Mouse (Mus musculus) lung, embryonic 15.5 days (tissue): ENCODE measurements around the gene Lhx5. TPM values are rescaled to one million over a fixed set of nuclear protein-coding genes. Genes with fewer than 3 reads are reported as not detected.

Experiments used
- ATAC-seq: fragments of 200-750 bp; cut with Nextera tagmentation; 2 replicates; pipeline ENCODE4 v1.8.0; 2017; ENCODE audit warnings: moderate number of reproducible peaks, borderline replicate concordance; ENCODE audit not compliant: low FRiP score, low TSS enrichment; ENCODE audit errors: extremely low read depth
- H3K27ac ChIP-seq: fragments of 300-500 bp; sonication (generic); 2 replicates; pipeline ENCODE4 v1.5.1; 2015; ENCODE audit warnings: moderate library complexity, mild to moderate bottlenecking, inconsistent platforms
- H3K27me3 ChIP-seq: fragments of 300-500 bp; sonication (generic); 2 replicates; pipeline ENCODE4 v1.6.1; 2015; ENCODE audit warnings: inconsistent platforms
- H3K36me3 ChIP-seq: fragments of 300-500 bp; sonication (generic); 2 replicates; pipeline ENCODE4 v1.6.1; 2015; ENCODE audit warnings: inconsistent platforms
- H3K4me1 ChIP-seq: fragments of 300-500 bp; sonication (generic); 2 replicates; pipeline ENCODE4 v1.6.1; 2015; ENCODE audit warnings: inconsistent platforms
- H3K4me2 ChIP-seq: fragments of 300-500 bp; sonication (generic); 2 replicates; pipeline ENCODE4 v1.6.1; 2015; ENCODE audit warnings: inconsistent platforms, mild to moderate bottlenecking, moderate library complexity
- H3K4me3 ChIP-seq: fragments of 300-500 bp; sonication (generic); 2 replicates; pipeline ENCODE4 v1.5.1; 2015; ENCODE audit warnings: mild to moderate bottlenecking, inconsistent platforms
- H3K9ac ChIP-seq: fragments of 300-500 bp; sonication (generic); 2 replicates; pipeline ENCODE4 v1.6.1; 2015; ENCODE audit warnings: inconsistent platforms
- H3K9me3 ChIP-seq: fragments of 300-500 bp; sonication (generic); 2 replicates; pipeline ENCODE4 v1.6.1; 2016; ENCODE audit warnings: inconsistent platforms
- WGBS: fragments of 180-500 bp; shearing (Covaris S2); methylation state at CpG from one replicate; pipeline ENCODE4 v1.1.7; 2015; 5-methylcytosine and 5-hydroxymethylcytosine counted together
- polyA plus RNA-seq: library from polyadenylated mRNA; unstranded; fragments of >200 nt; fragmentation: Nextera tagmentation; extraction: Ambion mirVana; gene quantifications from 2 replicates; pipeline ENCODE4 v1.2.1, GENCODE M21; 2015

Lhx5 gene
- polyA plus RNA-seq, 1 experiment from 2014 or later: 0.05 TPM

DNA sequence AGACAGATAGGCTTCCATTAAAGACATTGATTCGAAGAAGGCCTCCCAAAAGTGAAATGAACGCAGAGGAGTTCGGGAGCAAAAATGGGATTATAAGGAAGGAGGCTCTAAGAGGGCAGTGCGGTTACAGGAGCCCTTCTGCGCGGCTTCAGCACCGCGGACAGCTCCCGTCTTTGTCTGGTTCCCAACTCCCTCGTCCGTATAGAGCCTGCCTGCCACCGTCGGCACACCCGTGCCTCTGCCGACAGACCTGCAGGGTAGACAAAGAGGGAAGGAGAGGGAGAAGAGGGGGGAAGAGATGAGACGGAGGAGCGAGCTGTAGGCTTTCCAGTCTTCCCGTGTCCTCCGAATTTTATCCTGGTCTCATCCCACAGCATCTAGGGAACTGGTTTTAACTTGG lies 7.5 kb upstream of the Lhx5 start:
- H3K4me3 ChIP-seq: no peak overlapping the region
- no peak overlapping the region for H3K4me2 ChIP-seq
- H3K27ac ChIP-seq: no peak overlapping the region
- H3K27me3 ChIP-seq: peaks cover 79% of the 10 kb centered on the region
- no peak for ATAC-seq
- under 1% methylated on average over 19 of the region's 19 CpGs for WGBS
- no peak overlapping the region for H3K9ac ChIP-seq
- H3K9me3 ChIP-seq: no peaks in the 10 kb centered on the region
- H3K36me3 ChIP-seq: no peaks in the 10 kb centered on the region
- no peaks in the 10 kb centered on the region for H3K4me1 ChIP-seq

DNA sequence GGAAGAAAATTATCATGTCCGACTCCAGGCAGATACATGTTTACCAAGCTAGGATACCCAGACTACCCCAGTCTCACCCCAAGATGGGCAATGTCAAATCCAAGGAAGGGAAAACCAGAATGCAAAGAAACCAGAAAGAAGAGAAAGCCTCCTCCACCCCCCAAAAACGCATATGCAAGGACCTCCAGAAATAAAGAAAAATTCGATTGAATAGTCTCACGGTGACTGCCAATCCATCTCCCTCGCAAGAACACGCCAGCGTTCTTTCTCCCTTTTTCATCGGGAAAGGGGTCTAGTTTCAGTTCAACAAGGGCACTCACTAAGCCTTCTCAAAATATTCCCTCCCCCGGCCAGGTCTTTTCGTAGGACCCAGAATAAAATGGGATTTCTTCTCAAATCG lies 6.8 kb upstream of the Lhx5 start:
- H3K27ac ChIP-seq: no peak overlapping the region
- no peak overlapping the region for H3K4me2 ChIP-seq
- no peak for ATAC-seq
- 3% methylated on average over 11 of the region's 11 CpGs for WGBS
- H3K36me3 ChIP-seq: no peaks in the 10 kb centered on the region
- no peak overlapping the region for H3K4me3 ChIP-seq
- no peak overlapping the region for H3K9ac ChIP-seq
- no peaks in the 10 kb centered on the region for H3K9me3 ChIP-seq
- peaks cover 85% of the 10 kb centered on the region for H3K27me3 ChIP-seq
- no peaks in the 10 kb centered on the region for H3K4me1 ChIP-seq

DNA sequence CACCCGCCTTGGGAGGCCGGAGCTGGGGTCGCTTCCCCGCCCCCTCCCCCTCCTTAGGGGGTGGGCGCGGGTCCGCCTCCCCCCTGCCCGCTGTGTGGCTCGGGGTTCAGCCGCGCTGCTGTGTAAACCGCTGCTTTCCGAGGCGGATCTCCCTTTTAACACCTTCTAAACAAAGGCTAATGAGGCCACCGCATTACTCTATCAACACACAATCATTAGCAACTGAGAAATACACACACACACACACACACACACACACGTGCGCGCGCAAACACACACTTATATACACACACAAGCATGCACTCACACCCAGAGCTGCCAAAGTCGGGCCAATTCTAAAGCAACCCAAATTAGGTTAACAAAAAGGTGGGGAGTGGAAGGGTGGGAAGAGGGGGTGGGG lies 5.8 kb upstream of the Lhx5 start:
- WGBS: 0% methylated on average over 20 of the region's 20 CpGs
- H3K27ac ChIP-seq: no peak overlapping the region

DNA sequence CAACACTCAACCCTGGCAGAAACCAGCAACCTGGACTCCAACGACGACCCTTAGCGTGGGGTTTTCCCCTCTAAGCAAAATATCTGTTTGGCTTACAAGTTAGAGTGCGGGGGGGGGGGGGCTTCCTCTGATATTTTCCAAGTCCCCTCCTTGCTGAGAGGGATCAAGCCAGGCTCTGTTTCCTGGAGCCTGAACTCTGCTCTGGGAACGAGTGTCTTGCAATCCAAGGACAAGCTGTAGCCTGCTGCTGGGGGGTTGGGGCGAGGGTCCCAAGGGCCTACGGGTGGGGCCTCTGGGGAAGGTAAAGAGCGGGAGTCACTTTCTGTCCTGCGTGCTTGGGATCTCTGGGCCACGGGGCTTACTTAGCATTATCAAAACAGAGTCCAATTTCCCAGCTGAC lies 4.9 kb upstream of the Lhx5 start:
- WGBS: 2% methylated on average over 10 of the region's 10 CpGs
- ATAC-seq: no peak
- H3K4me3 ChIP-seq: no peak overlapping the region
- H3K4me2 ChIP-seq: no peak overlapping the region
- H3K27ac ChIP-seq: no peak overlapping the region
- H3K27me3 ChIP-seq: peaks cover 98% of the 10 kb centered on the region
- no peak overlapping the region for H3K9ac ChIP-seq
- no peaks in the 10 kb centered on the region for H3K36me3 ChIP-seq
- H3K4me1 ChIP-seq: peaks cover under 1% of the 10 kb centered on the region; the same call in 1 of the 2 replicates
- no peaks in the 10 kb centered on the region for H3K9me3 ChIP-seq

More for the DNA sequence above, 5.8 kb upstream of the Lhx5 start:
- Histone ChIP-seq H3K4me2 (no peak overlapping the region), H3K4me1 (no peaks in the 10 kb centered on the region), H3K27me3 (peaks cover 95% of the 10 kb centered on the region), H3K36me3 (no peaks in the 10 kb centered on the region), H3K9me3 (no peaks in the 10 kb centered on the region), H3K9ac (no peak overlapping the region), H3K4me3 (no peak overlapping the region)
- no peak for ATAC-seq

DNA sequence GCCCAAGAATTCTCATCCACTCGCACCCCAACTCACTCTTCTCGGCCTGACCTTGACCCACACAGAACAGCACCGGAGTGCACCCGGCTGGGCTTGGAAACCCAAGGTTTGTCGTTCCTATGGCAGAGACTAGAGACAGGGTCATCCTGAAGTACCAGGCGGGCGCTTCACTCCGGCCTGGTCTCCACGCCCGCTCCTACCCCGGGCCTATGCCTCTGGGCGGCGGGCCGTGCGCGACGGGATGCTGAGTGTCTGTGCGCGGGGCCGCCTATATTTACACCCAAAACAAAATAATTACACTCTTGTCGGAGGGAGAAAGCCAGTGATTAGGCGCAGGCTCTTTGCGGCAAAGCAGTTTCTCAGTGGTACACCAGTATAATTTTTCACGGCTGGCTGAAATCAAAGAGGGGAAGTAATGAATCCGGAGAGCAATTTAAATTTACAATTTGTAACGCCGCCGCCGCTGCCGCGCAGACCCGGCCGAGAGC lies 4.0 kb upstream of the Lhx5 start:
- under 1% methylated on average over 33 of the region's 33 CpGs for WGBS

DNA sequence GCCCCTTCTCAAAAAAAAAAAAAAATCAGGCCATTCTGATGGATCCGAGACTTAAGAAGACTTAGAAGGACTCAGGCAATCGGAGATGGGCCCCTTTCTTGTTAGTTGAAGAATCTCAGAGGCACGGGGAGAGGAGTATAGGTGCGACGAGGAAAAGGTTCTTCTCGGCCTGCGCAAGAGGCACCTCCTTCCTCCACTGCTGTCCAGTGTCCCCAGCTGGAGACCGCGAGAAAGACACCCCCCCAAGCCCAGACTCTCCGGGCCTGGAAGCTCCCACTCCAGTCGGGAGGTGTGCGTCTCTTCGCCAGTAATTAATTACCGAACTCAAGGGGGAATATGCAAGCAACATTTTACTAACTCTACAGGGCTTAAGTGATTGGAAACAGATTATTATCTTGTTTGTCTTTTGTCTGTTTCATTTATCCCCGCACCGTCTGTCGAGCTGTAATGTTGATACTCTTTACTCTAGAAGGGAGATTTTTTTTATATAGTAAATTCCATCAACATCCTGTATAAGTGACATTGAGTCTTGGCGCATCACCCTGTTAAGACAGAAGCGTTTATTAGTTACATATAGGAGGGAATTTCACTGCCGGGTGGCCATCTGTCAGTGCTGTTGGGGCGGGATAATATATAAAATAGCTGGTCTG lies 3.2 kb upstream of the Lhx5 start:
- WGBS: under 1% methylated on average over 21 of the region's 21 CpGs
- Histone ChIP-seq H3K36me3 (no peaks in the 10 kb centered on the region), H3K4me2 (no peak overlapping the region), H3K27me3 (peaks cover 98% of the 10 kb centered on the region), H3K4me3 (no peak overlapping the region), H3K4me1 (peaks cover 4% of the 10 kb centered on the region; the same call in 1 of the 2 replicates), H3K9me3 (no peaks in the 10 kb centered on the region), H3K9ac (no peak overlapping the region), H3K27ac (no peak overlapping the region)
- no peak for ATAC-seq

More for the DNA sequence above, 4.0 kb upstream of the Lhx5 start:
- H3K36me3 ChIP-seq: no peaks in the 10 kb centered on the region
- H3K4me3 ChIP-seq: no peak overlapping the region
- H3K4me1 ChIP-seq: peaks cover 4% of the 10 kb centered on the region; the same call in 1 of the 2 replicates
- H3K9me3 ChIP-seq: no peaks in the 10 kb centered on the region
- H3K27me3 ChIP-seq: peaks cover 98% of the 10 kb centered on the region
- no peak overlapping the region for H3K27ac ChIP-seq
- ATAC-seq: no peak
- H3K9ac ChIP-seq: no peak overlapping the region
- no peak overlapping the region for H3K4me2 ChIP-seq

DNA sequence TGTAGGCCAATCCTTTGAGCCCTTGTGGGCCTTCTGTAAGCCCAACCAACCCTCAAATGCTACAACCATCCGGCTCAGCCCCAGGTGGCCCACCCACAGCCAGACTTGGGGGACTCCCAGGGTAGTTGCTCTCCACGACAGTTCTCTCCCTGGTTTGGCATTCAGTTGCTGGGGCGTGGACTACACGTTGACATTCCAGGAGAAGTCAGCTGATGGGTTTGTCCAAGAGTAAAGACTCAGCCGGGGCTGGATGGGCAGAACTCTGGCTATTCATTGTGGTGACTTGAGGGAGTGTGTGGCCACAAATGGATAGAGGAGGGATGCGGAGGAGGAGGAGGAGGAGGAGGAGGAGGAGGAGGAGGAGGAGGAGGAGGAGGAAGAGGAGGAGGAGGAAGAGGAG lies 2.5 kb upstream of the Lhx5 start:
- Histone ChIP-seq H3K9me3 (no peaks in the 10 kb centered on the region), H3K27me3 (peaks cover 98% of the 10 kb centered on the region), H3K4me3 (no peak overlapping the region), H3K27ac (no peak overlapping the region), H3K36me3 (no peaks in the 10 kb centered on the region), H3K4me2 (no peak overlapping the region), H3K4me1 (peaks cover 4% of the 10 kb centered on the region; the same call in 1 of the 2 replicates), H3K9ac (no peak overlapping the region)
- ATAC-seq: no peak
- WGBS: 3% methylated on average over 5 of the region's 6 CpGs

DNA sequence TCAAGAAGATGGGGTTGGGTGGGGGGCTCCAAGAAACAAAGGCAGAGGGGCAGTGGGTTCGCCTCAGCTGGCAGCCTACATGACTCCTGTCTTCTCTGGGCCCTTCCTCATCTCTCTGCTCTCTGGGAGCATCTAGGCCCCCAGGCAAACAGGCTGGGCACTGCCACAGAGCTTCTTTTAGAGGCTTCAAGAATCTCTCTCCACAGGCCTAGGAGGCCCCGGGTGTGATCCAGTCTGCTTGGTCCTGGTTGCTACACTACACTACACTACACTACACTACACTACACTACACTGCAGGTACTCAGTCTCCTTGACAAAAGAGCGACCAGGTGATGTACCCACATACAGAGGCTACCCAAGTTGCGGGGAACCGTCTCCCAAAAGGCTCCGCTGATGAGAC lies 1.8 kb upstream of the Lhx5 start:
- Histone ChIP-seq H3K27me3 (peaks cover 98% of the 10 kb centered on the region), H3K4me3 (no peak overlapping the region), H3K27ac (no peak overlapping the region), H3K4me1 (peaks cover 4% of the 10 kb centered on the region; the same call in 1 of the 2 replicates), H3K9me3 (no peaks in the 10 kb centered on the region), H3K9ac (no peak overlapping the region), H3K4me2 (no peak overlapping the region), H3K36me3 (no peaks in the 10 kb centered on the region)
- WGBS: 7% methylated on average over 6 of the region's 6 CpGs
- no peak for ATAC-seq

DNA sequence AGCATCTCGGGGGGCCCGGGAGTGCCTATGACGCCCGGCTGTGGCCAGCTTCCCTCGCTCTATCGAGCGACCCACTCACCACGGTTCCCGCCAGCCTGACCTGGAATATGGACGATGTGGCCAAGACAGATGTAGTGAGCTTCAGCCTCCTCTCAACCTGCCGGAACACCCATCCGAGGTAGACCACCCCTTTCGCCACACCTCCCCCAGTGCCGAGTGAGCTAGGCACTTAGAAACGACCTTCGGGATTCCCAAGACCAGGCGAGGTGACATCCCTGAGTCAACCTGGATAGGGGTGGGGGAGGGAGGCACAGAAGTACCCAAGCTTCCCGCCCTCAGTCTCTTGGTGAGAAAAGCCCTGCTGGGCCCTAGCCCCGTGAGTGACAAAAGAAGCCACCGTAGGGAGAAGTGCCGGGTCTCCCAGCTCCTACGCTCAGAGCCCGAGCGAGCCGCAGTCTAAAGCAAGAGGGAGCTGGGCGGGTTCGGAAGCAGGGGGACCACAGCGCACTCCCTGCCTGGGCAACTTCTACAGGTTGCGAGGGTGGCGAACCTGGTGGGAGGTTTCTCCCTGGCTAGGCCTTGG lies 407 bp upstream of the Lhx5 start:
- no peak overlapping the region for H3K27ac ChIP-seq
- H3K4me2 ChIP-seq: no peak overlapping the region
- peaks cover 14% of the 10 kb centered on the region for H3K4me1 ChIP-seq
- no peak for ATAC-seq
- WGBS: 2% methylated on average over 30 of the region's 30 CpGs
- H3K27me3 ChIP-seq: peaks cover 99% of the 10 kb centered on the region
- H3K4me3 ChIP-seq: no peak overlapping the region
- H3K36me3 ChIP-seq: no peaks in the 10 kb centered on the region
- no peak overlapping the region for H3K9ac ChIP-seq
- H3K9me3 ChIP-seq: no peaks in the 10 kb centered on the region

DNA sequence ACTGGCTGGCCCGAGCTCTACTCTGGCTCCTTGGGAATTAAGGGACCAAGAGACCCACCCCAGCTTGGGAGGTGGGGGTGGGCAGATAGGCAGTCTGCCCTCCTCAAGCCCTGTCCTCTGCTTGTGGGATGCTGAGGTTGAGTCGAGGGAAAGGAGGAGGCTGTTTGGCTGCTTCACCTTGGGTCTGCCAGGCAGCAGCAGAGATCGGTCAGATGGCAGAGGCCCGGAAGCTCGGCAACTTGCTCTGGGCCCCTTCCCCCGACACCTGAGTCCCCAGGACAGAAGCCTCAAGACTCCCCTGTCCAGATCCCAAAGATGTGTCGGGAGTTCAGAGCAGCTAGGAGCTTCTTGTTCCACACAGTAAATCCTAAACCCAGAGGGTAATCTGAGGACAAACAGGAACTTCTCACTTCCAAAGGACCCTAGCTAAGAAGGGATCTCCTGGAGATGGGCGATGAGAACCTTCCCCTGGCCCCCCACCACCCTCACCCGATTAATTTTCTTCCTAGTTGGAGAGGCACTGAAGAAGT lies 1.1 kb downstream of the Lhx5 start:
- H3K9ac ChIP-seq: no peak overlapping the region
- no peaks in the 10 kb centered on the region for H3K36me3 ChIP-seq
- H3K4me1 ChIP-seq: peaks cover 17% of the 10 kb centered on the region
- no peak for ATAC-seq
- no peak overlapping the region for H3K27ac ChIP-seq
- H3K4me3 ChIP-seq: no peak overlapping the region
- WGBS: 2% methylated on average over 9 of the region's 9 CpGs
- peaks cover 99% of the 10 kb centered on the region for H3K27me3 ChIP-seq
- H3K4me2 ChIP-seq: no peak overlapping the region
- no peaks in the 10 kb centered on the region for H3K9me3 ChIP-seq

DNA sequence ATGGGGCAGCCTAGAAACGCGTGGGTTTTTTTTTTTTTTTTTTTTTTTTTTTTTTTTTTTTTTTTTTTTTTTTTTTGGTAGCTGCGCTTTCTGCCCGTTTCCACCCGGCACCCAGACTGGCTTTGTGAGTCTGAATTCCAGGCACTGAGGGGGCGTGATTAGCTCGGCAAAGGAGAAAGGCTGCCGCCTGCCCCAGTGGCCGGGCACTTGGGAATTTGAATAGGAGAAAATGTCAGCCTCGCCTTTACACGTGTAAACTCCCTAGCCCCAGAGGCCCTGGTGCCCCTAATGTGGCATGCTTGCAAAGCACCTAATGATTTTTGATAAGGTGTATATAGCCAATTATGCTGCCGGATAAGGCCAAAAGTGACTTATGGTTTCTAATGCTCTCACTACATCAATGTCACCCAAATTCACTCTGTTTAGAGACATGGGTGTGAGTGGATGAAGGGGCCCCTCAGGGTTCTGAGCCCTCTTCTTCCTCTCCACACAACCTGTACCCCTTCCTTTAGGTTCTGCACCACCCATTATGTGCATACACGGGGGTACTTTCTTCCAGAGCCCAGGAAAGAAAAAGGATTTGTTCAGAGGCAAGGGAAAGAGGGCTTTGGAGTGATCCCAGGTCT lies 1.7 kb downstream of the Lhx5 start:
- 2% methylated on average over 12 of the region's 13 CpGs for WGBS

DNA sequence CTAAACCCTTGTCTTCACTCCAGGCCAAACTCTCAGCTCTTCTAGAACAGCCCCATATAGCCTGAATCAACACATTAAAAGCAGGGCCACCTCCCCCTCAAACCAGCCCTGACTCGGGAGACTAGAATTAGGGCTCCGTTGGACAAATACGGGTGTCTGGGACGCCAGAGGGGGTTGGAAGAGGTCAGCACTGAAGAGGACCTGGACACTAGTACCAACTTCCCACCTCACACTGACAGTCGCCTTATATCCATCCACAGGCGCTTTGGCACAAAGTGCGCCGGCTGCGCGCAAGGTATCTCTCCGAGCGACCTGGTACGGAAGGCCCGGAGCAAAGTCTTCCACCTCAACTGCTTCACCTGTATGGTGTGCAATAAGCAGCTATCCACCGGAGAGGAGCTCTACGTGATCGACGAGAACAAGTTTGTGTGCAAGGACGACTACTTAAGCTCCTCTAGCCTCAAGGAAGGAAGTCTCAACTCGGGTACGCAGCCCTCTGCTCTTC lies 2.8 kb downstream of the Lhx5 start:
- 2% methylated on average over 21 of the region's 21 CpGs for WGBS
- peaks cover 100% of the 10 kb centered on the region for H3K27me3 ChIP-seq
- no peaks in the 10 kb centered on the region for H3K9me3 ChIP-seq
- no peak overlapping the region for H3K9ac ChIP-seq
- H3K4me2 ChIP-seq: no peak overlapping the region
- H3K4me3 ChIP-seq: no peak overlapping the region
- no peaks in the 10 kb centered on the region for H3K36me3 ChIP-seq
- peaks cover 22% of the 10 kb centered on the region for H3K4me1 ChIP-seq
- no peak overlapping the region for H3K27ac ChIP-seq
- no peak for ATAC-seq

More for the DNA sequence above, 1.7 kb downstream of the Lhx5 start:
- Histone ChIP-seq H3K27ac (no peak overlapping the region), H3K27me3 (peaks cover 99% of the 10 kb centered on the region), H3K4me1 (peaks cover 22% of the 10 kb centered on the region), H3K9me3 (no peaks in the 10 kb centered on the region), H3K9ac (no peak overlapping the region), H3K4me2 (no peak overlapping the region), H3K4me3 (no peak overlapping the region), H3K36me3 (no peaks in the 10 kb centered on the region)
- ATAC-seq: no peak
